Mouse (Mus musculus) cerebral cortex, adult 2 months (tissue): ENCODE data around the gene Fbxw15.

ENCODE experiments used
- WGBS: fragments of 180-500 bp; shearing (Covaris S2); methylation state at CpG from one replicate; pipeline ENCODE4 v1.1.7; 2018; 5-methylcytosine and 5-hydroxymethylcytosine counted together

The Fbxw15 gene

GRCm38 (mm10) chr9:109568162-109568561, at the start of gene Fbxw15:
Gene Fbxw15, minus strand, starts transcription at chr9:109568262.
- 91% methylated on average over 4 of the region's 4 CpGs for WGBS

GRCm38 (mm10) chr9:109606837-109607236, 38.8 kb upstream of the Fbxw15 start:
- 28% methylated on average over 5 of the region's 5 CpGs for WGBS

GRCm38 (mm10) chr9:109602128-109602527, 34.1 kb upstream of the Fbxw15 start:
- 56% methylated on average over 2 of the region's 2 CpGs for WGBS

- WGBS: 66% methylated on average over 2 of the region's 2 CpGs
Measured at GRCm38 (mm10) chr9:109594866-109595265, 26.8 kb upstream of the Fbxw15 start.

- WGBS: 86% methylated on average over 1 of the region's 1 CpGs
Measured at GRCm38 (mm10) chr9:109565546-109565945, 2.5 kb downstream of the Fbxw15 start.

GRCm38 (mm10) chr9:109552483-109552882, 15.6 kb downstream of the Fbxw15 start:
- WGBS: 66% methylated on average over 3 of the region's 3 CpGs

- WGBS: 37% methylated on average over 2 of the region's 2 CpGs
Measured at GRCm38 (mm10) chr9:109549666-109550065, 18.4 kb downstream of the Fbxw15 start.

GRCm38 (mm10) chr9:109523385-109524064, 44.5 kb downstream of the Fbxw15 start:
- 85% methylated on average over 5 of the region's 5 CpGs for WGBS
